Mouse (Mus musculus): ENCODE results near the gene Elovl5.

The Elovl5 gene

GRCm38 (mm10) chr9:77917074-77917621 is at the start of gene Elovl5:
Elovl5 (plus strand) TSS chr9:77917364.
- peak; percentile 98 for DNase-seq (ENCODE audit: extremely low read depth, low read depth)

- no peak for DNase-seq (ENCODE audit: extremely low read depth, low read depth)
Observed at GRCm38 (mm10) chr9:77891501-77891900, 25.7 kb upstream of the Elovl5 start.

GRCm38 (mm10) chr9:77898551-77898950 is 18.6 kb upstream of the Elovl5 start:
- DNase-seq (ENCODE audit: extremely low read depth, low read depth): no peak

GRCm38 (mm10) chr9:77904133-77904532 is 13.0 kb upstream of the Elovl5 start:
- no peak for DNase-seq (ENCODE audit: extremely low read depth, low read depth)

GRCm38 (mm10) chr9:77909572-77910269 is 7.4 kb upstream of the Elovl5 start:
- no peak for DNase-seq (ENCODE audit: extremely low read depth, low read depth)

- DNase-seq (ENCODE audit: extremely low read depth, low read depth): no peak
Observed at GRCm38 (mm10) chr9:77910270-77911240, 6.6 kb upstream of the Elovl5 start.

GRCm38 (mm10) chr9:77911508-77912229 is 5.5 kb upstream of the Elovl5 start:
- DNase-seq (ENCODE audit: extremely low read depth, low read depth): no peak

GRCm38 (mm10) chr9:77912246-77912645 is 4.9 kb upstream of the Elovl5 start:
- no peak for DNase-seq (ENCODE audit: extremely low read depth, low read depth)

GRCm38 (mm10) chr9:77914616-77915015 is 2.5 kb upstream of the Elovl5 start:
- no peak for DNase-seq (ENCODE audit: extremely low read depth, low read depth)

- DNase-seq (ENCODE audit: extremely low read depth, low read depth): no peak
Observed at GRCm38 (mm10) chr9:77915791-77916190, 1.4 kb upstream of the Elovl5 start.

GRCm38 (mm10) chr9:77917622-77918131 is 513 bp downstream of the Elovl5 start:
- DNase-seq (ENCODE audit: extremely low read depth, low read depth): no peak

- DNase-seq (ENCODE audit: extremely low read depth, low read depth): no peak
Observed at GRCm38 (mm10) chr9:77918211-77918610, 1.0 kb downstream of the Elovl5 start.

- DNase-seq (ENCODE audit: extremely low read depth, low read depth): no peak
Observed at GRCm38 (mm10) chr9:77918961-77919670, 2.0 kb downstream of the Elovl5 start.

GRCm38 (mm10) chr9:77920481-77920880 is 3.3 kb downstream of the Elovl5 start:
- no peak for DNase-seq (ENCODE audit: extremely low read depth, low read depth)

GRCm38 (mm10) chr9:77921366-77922260 is 4.4 kb downstream of the Elovl5 start:
- no peak for DNase-seq (ENCODE audit: extremely low read depth, low read depth)

- no peak for DNase-seq (ENCODE audit: extremely low read depth, low read depth)
Observed at GRCm38 (mm10) chr9:77923774-77924173, 6.6 kb downstream of the Elovl5 start.

GRCm38 (mm10) chr9:77924199-77924598 is 7.0 kb downstream of the Elovl5 start:
- no peak for DNase-seq (ENCODE audit: extremely low read depth, low read depth)

GRCm38 (mm10) chr9:77926151-77926550 is 9.0 kb downstream of the Elovl5 start:
- DNase-seq (ENCODE audit: extremely low read depth, low read depth): no peak

- DNase-seq (ENCODE audit: extremely low read depth, low read depth): no peak
Observed at GRCm38 (mm10) chr9:77926911-77927310, 9.7 kb downstream of the Elovl5 start.

Measured in MEL-GATA-1-ER (cell line).